Mouse (Mus musculus): ENCODE data around the gene Pttg1. TPM values are rescaled to one million over a fixed set of nuclear protein-coding genes. Genes with fewer than 3 reads are reported as not detected.

Pttg1 gene
- polyA plus RNA-seq, 1 experiment from 2014 or later = 40.6 TPM

- WGBS (ENCODE audit: insufficient replicate concordance) = 56% methylated on average over 4 of the region's 4 CpGs
- H3K27ac ChIP-seq (ENCODE audit: low read length) = no peak overlapping the region
- H3K9me3 ChIP-seq (replicated peaks; ENCODE audit: control insufficient read depth, low read length) = no peaks in the 10 kb centered on the region
- no peaks in the 10 kb centered on the region for H3K4me1 ChIP-seq (ENCODE audit: control insufficient read depth, low read depth, low read length)
- H3K4me2 ChIP-seq (ENCODE audit: low read depth, low read length) = no peak overlapping the region
- no peak overlapping the region for H3K4me3 ChIP-seq (ENCODE audit: low read depth, low read length)
- no peaks in the 10 kb centered on the region for H3K36me3 ChIP-seq (ENCODE audit: control insufficient read depth, insufficient read depth)
- ATAC-seq (ENCODE audit: low read depth) = no peak
- no peaks in the 10 kb centered on the region for H3K27me3 ChIP-seq (ENCODE audit: control insufficient read depth, insufficient read depth, low read depth, low read length)
- H3K9ac ChIP-seq (ENCODE audit: low read depth, low read length) = no peak overlapping the region
Measured at GRCm38 (mm10) chr11:43396246-43396645, 29.8 kb downstream of the Pttg1 start.

- WGBS (ENCODE audit: insufficient replicate concordance) = 62% methylated on average over 14 of the region's 14 CpGs
- no peaks in the 10 kb centered on the region for H3K4me1 ChIP-seq (ENCODE audit: control insufficient read depth, low read depth, low read length)
- H3K4me2 ChIP-seq (ENCODE audit: low read depth, low read length) = no peak overlapping the region
- H3K27me3 ChIP-seq (ENCODE audit: control insufficient read depth, insufficient read depth, low read depth, low read length) = no peaks in the 10 kb centered on the region
- no peak overlapping the region for H3K27ac ChIP-seq (ENCODE audit: low read length)
- H3K4me3 ChIP-seq (ENCODE audit: low read depth, low read length) = no peak overlapping the region
- H3K36me3 ChIP-seq (ENCODE audit: control insufficient read depth, insufficient read depth) = no peaks in the 10 kb centered on the region
- ATAC-seq (ENCODE audit: low read depth) = no peak
- no peak overlapping the region for H3K9ac ChIP-seq (ENCODE audit: low read depth, low read length)
- H3K9me3 ChIP-seq (replicated peaks; ENCODE audit: control insufficient read depth, low read length) = no peaks in the 10 kb centered on the region
Measured at GRCm38 (mm10) chr11:43395073-43395948, 30.7 kb downstream of the Pttg1 start.

GRCm38 (mm10) chr11:43393325-43393724 is 32.7 kb downstream of the Pttg1 start:
- H3K9me3 ChIP-seq (replicated peaks; ENCODE audit: control insufficient read depth, low read length) = no peaks in the 10 kb centered on the region
- no peak overlapping the region for H3K9ac ChIP-seq (ENCODE audit: low read depth, low read length)
- H3K36me3 ChIP-seq (ENCODE audit: control insufficient read depth, insufficient read depth) = no peaks in the 10 kb centered on the region
- no peaks in the 10 kb centered on the region for H3K27me3 ChIP-seq (ENCODE audit: control insufficient read depth, insufficient read depth, low read depth, low read length)
- H3K4me1 ChIP-seq (ENCODE audit: control insufficient read depth, low read depth, low read length) = no peaks in the 10 kb centered on the region
- 52% methylated on average over 4 of the region's 4 CpGs for WGBS (ENCODE audit: insufficient replicate concordance)
- no peak overlapping the region for H3K4me3 ChIP-seq (ENCODE audit: low read depth, low read length)
- no peak for ATAC-seq (ENCODE audit: low read depth)
- no peak overlapping the region for H3K27ac ChIP-seq (ENCODE audit: low read length)
- H3K4me2 ChIP-seq (ENCODE audit: low read depth, low read length) = no peak overlapping the region

- Histone ChIP-seq H3K4me3 (ENCODE audit: low read depth, low read length) (no peak overlapping the region), H3K36me3 (ENCODE audit: control insufficient read depth, insufficient read depth) (no peaks in the 10 kb centered on the region), H3K27me3 (ENCODE audit: control insufficient read depth, insufficient read depth, low read depth, low read length) (no peaks in the 10 kb centered on the region), H3K27ac (ENCODE audit: low read length) (no peak overlapping the region), H3K9ac (ENCODE audit: low read depth, low read length) (no peak overlapping the region), H3K4me2 (ENCODE audit: low read depth, low read length) (no peak overlapping the region), H3K4me1 (ENCODE audit: control insufficient read depth, low read depth, low read length) (no peaks in the 10 kb centered on the region), H3K9me3 (replicated peaks; ENCODE audit: control insufficient read depth, low read length) (no peaks in the 10 kb centered on the region)
- 23% methylated on average over 2 of the region's 2 CpGs for WGBS (ENCODE audit: insufficient replicate concordance)
- ATAC-seq (ENCODE audit: low read depth) = no peak
Measured at GRCm38 (mm10) chr11:43392757-43393156, 33.3 kb downstream of the Pttg1 start.

GRCm38 (mm10) chr11:43389118-43389517 is 36.9 kb downstream of the Pttg1 start:
- WGBS (ENCODE audit: insufficient replicate concordance) = 67% methylated on average over 7 of the region's 7 CpGs
- no peaks in the 10 kb centered on the region; the same call in 1 of the 2 replicates for H3K27me3 ChIP-seq (ENCODE audit: control insufficient read depth, insufficient read depth, low read depth, low read length)
- H3K9me3 ChIP-seq (replicated peaks; ENCODE audit: control insufficient read depth, low read length) = no peaks in the 10 kb centered on the region
- H3K36me3 ChIP-seq (ENCODE audit: control insufficient read depth, insufficient read depth) = no peaks in the 10 kb centered on the region
- no peak overlapping the region for H3K4me3 ChIP-seq (ENCODE audit: low read depth, low read length)
- no peaks in the 10 kb centered on the region for H3K4me1 ChIP-seq (ENCODE audit: control insufficient read depth, low read depth, low read length)
- H3K9ac ChIP-seq (ENCODE audit: low read depth, low read length) = no peak overlapping the region
- H3K4me2 ChIP-seq (ENCODE audit: low read depth, low read length) = no peak overlapping the region
- no peak overlapping the region for H3K27ac ChIP-seq (ENCODE audit: low read length)
- ATAC-seq (ENCODE audit: low read depth) = no peak

- Histone ChIP-seq H3K4me2 (ENCODE audit: low read depth, low read length) (no peak overlapping the region), H3K9ac (ENCODE audit: low read depth, low read length) (no peak overlapping the region), H3K27ac (ENCODE audit: low read length) (no peak overlapping the region), H3K4me1 (ENCODE audit: control insufficient read depth, low read depth, low read length) (no peaks in the 10 kb centered on the region), H3K9me3 (replicated peaks; ENCODE audit: control insufficient read depth, low read length) (no peaks in the 10 kb centered on the region), H3K4me3 (ENCODE audit: low read depth, low read length) (no peak overlapping the region), H3K36me3 (ENCODE audit: control insufficient read depth, insufficient read depth) (no peaks in the 10 kb centered on the region), H3K27me3 (ENCODE audit: control insufficient read depth, insufficient read depth, low read depth, low read length) (no peaks in the 10 kb centered on the region; the same call in 1 of the 2 replicates)
- ATAC-seq (ENCODE audit: low read depth) = no peak
- WGBS (ENCODE audit: insufficient replicate concordance) = 68% methylated on average over 21 of the region's 21 CpGs
Measured at GRCm38 (mm10) chr11:43388122-43389097, 37.6 kb downstream of the Pttg1 start.

- no peak overlapping the region for H3K9ac ChIP-seq (ENCODE audit: low read depth, low read length)
- no peak overlapping the region for H3K4me2 ChIP-seq (ENCODE audit: low read depth, low read length)
- no peak for ATAC-seq (ENCODE audit: low read depth)
- H3K4me1 ChIP-seq (ENCODE audit: control insufficient read depth, low read depth, low read length) = no peaks in the 10 kb centered on the region
- 65% methylated on average over 14 of the region's 14 CpGs for WGBS (ENCODE audit: insufficient replicate concordance)
- H3K9me3 ChIP-seq (replicated peaks; ENCODE audit: control insufficient read depth, low read length) = no peaks in the 10 kb centered on the region
- no peak overlapping the region for H3K27ac ChIP-seq (ENCODE audit: low read length)
- H3K36me3 ChIP-seq (ENCODE audit: control insufficient read depth, insufficient read depth) = no peaks in the 10 kb centered on the region
- no peak overlapping the region for H3K4me3 ChIP-seq (ENCODE audit: low read depth, low read length)
- no peaks in the 10 kb centered on the region; the same call in 1 of the 2 replicates for H3K27me3 ChIP-seq (ENCODE audit: control insufficient read depth, insufficient read depth, low read depth, low read length)
Measured at GRCm38 (mm10) chr11:43387004-43387880, 38.8 kb downstream of the Pttg1 start.

- no peak overlapping the region for H3K9ac ChIP-seq (ENCODE audit: low read depth, low read length)
- H3K9me3 ChIP-seq (replicated peaks; ENCODE audit: control insufficient read depth, low read length) = no peaks in the 10 kb centered on the region
- WGBS (ENCODE audit: insufficient replicate concordance) = 8% methylated on average over 8 of the region's 8 CpGs
Measured at GRCm38 (mm10) chr11:43385716-43386115, 40.3 kb downstream of the Pttg1 start.

More at GRCm38 (mm10) chr11:43385716-43386115, 40.3 kb downstream of the Pttg1 start:
- Histone ChIP-seq H3K27ac (ENCODE audit: low read length) (no peak overlapping the region), H3K36me3 (ENCODE audit: control insufficient read depth, insufficient read depth) (no peaks in the 10 kb centered on the region), H3K4me1 (ENCODE audit: control insufficient read depth, low read depth, low read length) (no peaks in the 10 kb centered on the region), H3K27me3 (ENCODE audit: control insufficient read depth, insufficient read depth, low read depth, low read length) (no peaks in the 10 kb centered on the region; the same call in 1 of the 2 replicates), H3K4me3 (ENCODE audit: low read depth, low read length) (peak overlapping the region; percentile 36; the same call in 1 of the 2 replicates), H3K4me2 (ENCODE audit: low read depth, low read length) (peak overlapping the region; percentile 47; the same call in 1 of the 2 replicates)
- ATAC-seq (ENCODE audit: low read depth) = no peak

All from liver, embryonic 16.5 days (tissue).